16 mouse cellular contexts compared by ENCODE assay signal in the genomic region with DNA sequence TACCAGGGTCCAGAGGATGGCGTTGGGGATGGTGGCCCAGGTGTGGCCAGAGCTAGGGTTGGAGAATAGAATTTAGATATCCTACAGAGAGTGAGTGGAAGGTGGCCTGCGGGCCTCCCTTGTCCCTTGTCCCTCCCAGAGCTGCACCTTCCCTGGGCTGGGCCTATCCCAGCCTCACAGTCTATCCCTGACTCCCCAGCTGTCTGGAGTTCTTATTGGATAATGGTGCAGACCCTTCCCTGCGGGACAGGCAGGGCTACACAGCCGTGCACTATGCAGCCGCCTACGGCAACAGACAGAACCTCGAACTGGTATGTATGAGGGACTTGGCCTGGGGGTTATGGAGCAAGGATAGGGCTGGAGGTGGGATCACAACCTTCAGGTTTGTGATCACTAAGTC. TPM values are rescaled to one million over a fixed set of nuclear protein-coding genes. Genes with fewer than 3 reads are reported as not detected.
"Had no signal": no experiment of that assay in that cellular context is flagged by ENCODE, and none has a peak within 500 bp of the region (broad histone marks: within the 10 kb centered on the region; RNA-seq: fewer than 3 reads in every experiment).

No protein-coding gene starts in this region.

- H3K9me3 ChIP-seq: liver, embryonic 15.5 days; lung, embryonic 15.5 days; megakaryocyte, embryonic 14.5 days had no signal

- H3K27me3 ChIP-seq: liver, embryonic 15.5 days; lung, embryonic 15.5 days; megakaryocyte, embryonic 14.5 days had no signal

- H3K9ac ChIP-seq: liver, embryonic 15.5 days; lung, embryonic 15.5 days had no signal

- H3K27ac ChIP-seq: kidney, postnatal 0 days; layer of hippocampus, adult 2 months; liver, embryonic 15.5 days; lung, embryonic 15.5 days; macrophage had no signal

- H3K4me2 ChIP-seq: liver, embryonic 11.5 days; liver, embryonic 15.5 days; lung, embryonic 15.5 days; midbrain, embryonic 11.5 days had no signal

- DNase-seq: kidney, adult 8-10 months; kidney, postnatal 4 days; lung, postnatal 14 days; retina, postnatal 1 day; right cerebral cortex, postnatal 4 days; spleen, adult 18-20 months; thymus, postnatal 36 days had no signal

- H3K4me1 ChIP-seq: liver, embryonic 15.5 days; lung, embryonic 15.5 days had no signal

- ATAC-seq: intestine, embryonic 16.5 days had no signal

- H3K4me3 ChIP-seq: layer of hippocampus, adult 2 months; liver, embryonic 15.5 days; lung, embryonic 15.5 days; megakaryocyte, embryonic 14.5 days had no signal

RNA-seq across cellular contexts. Expression of gene Slc39a5, which starts 15.1 kb away (rescaled TPM):
- polyA plus RNA-seq: macrophage; midbrain, embryonic 11.5 days had no signal
